Mouse (Mus musculus) lung, embryonic 15.5 days (tissue): ENCODE measurements around the gene Tmem129. TPM values are rescaled to one million over a fixed set of nuclear protein-coding genes. Genes with fewer than 3 reads are reported as not detected.

Experiments used
- ATAC-seq: fragments of 200-750 bp; cut with Nextera tagmentation; 2 replicates; pipeline ENCODE4 v1.8.0; 2017; ENCODE audit warnings: moderate number of reproducible peaks, borderline replicate concordance; ENCODE audit not compliant: low FRiP score, low TSS enrichment; ENCODE audit errors: extremely low read depth
- H3K27ac ChIP-seq: fragments of 300-500 bp; sonication (generic); 2 replicates; pipeline ENCODE4 v1.5.1; 2015; ENCODE audit warnings: moderate library complexity, mild to moderate bottlenecking, inconsistent platforms
- H3K27me3 ChIP-seq: fragments of 300-500 bp; sonication (generic); 2 replicates; pipeline ENCODE4 v1.6.1; 2015; ENCODE audit warnings: inconsistent platforms
- H3K36me3 ChIP-seq: fragments of 300-500 bp; sonication (generic); 2 replicates; pipeline ENCODE4 v1.6.1; 2015; ENCODE audit warnings: inconsistent platforms
- H3K4me1 ChIP-seq: fragments of 300-500 bp; sonication (generic); 2 replicates; pipeline ENCODE4 v1.6.1; 2015; ENCODE audit warnings: inconsistent platforms
- H3K4me2 ChIP-seq: fragments of 300-500 bp; sonication (generic); 2 replicates; pipeline ENCODE4 v1.6.1; 2015; ENCODE audit warnings: inconsistent platforms, mild to moderate bottlenecking, moderate library complexity
- H3K4me3 ChIP-seq: fragments of 300-500 bp; sonication (generic); 2 replicates; pipeline ENCODE4 v1.5.1; 2015; ENCODE audit warnings: mild to moderate bottlenecking, inconsistent platforms
- H3K9ac ChIP-seq: fragments of 300-500 bp; sonication (generic); 2 replicates; pipeline ENCODE4 v1.6.1; 2015; ENCODE audit warnings: inconsistent platforms
- H3K9me3 ChIP-seq: fragments of 300-500 bp; sonication (generic); 2 replicates; pipeline ENCODE4 v1.6.1; 2016; ENCODE audit warnings: inconsistent platforms
- WGBS: fragments of 180-500 bp; shearing (Covaris S2); methylation state at CpG from one replicate; pipeline ENCODE4 v1.1.7; 2015; 5-methylcytosine and 5-hydroxymethylcytosine counted together
- polyA plus RNA-seq: library from polyadenylated mRNA; unstranded; fragments of >200 nt; fragmentation: Nextera tagmentation; extraction: Ambion mirVana; gene quantifications from 2 replicates; pipeline ENCODE4 v1.2.1, GENCODE M21; 2015

Tmem129 gene
- polyA plus RNA-seq, 1 experiment from 2014 or later: 39.7 TPM

GRCm38 (mm10) chr5:33630615-33631014 is 27.6 kb downstream of the Tmem129 start:
- WGBS: 54% methylated on average over 4 of the region's 4 CpGs
- no peak for ATAC-seq
- no peak overlapping the region; the same call in 1 of the 2 replicates for H3K9ac ChIP-seq
- no peaks in the 10 kb centered on the region for H3K36me3 ChIP-seq
- peak overlapping the region; percentile 86 for H3K4me2 ChIP-seq
- H3K4me3 ChIP-seq: peak overlapping the region; percentile 92
- H3K27me3 ChIP-seq: no peaks in the 10 kb centered on the region
- peaks cover 15% of the 10 kb centered on the region for H3K4me1 ChIP-seq
- no peak overlapping the region; the same call in 1 of the 2 replicates for H3K27ac ChIP-seq
- no peaks in the 10 kb centered on the region for H3K9me3 ChIP-seq

- Histone ChIP-seq H3K9me3 (no peaks in the 10 kb centered on the region), H3K4me3 (peak overlapping the region; percentile 92), H3K4me1 (peaks cover 15% of the 10 kb centered on the region), H3K27ac (peak overlapping the region; percentile 26), H3K27me3 (no peaks in the 10 kb centered on the region), H3K9ac (peak overlapping the region; percentile 41), H3K4me2 (peak overlapping the region; percentile 86), H3K36me3 (no peaks in the 10 kb centered on the region)
- WGBS: 2% methylated on average over 9 of the region's 9 CpGs
- ATAC-seq: peak; percentile 33; the same call in 1 of the 2 replicates
Observed at GRCm38 (mm10) chr5:33630061-33630460, 28.2 kb downstream of the Tmem129 start.

- H3K4me3 ChIP-seq: peak within 1 kb of the TSS; percentile 92
- H3K27ac ChIP-seq: peak within 1 kb of the TSS; percentile 93
- WGBS: under 1% methylated on average over 98 of the region's 99 CpGs
- H3K4me2 ChIP-seq: peak within 1 kb of the TSS; percentile 86
- peak; percentile 97 for ATAC-seq
- H3K9me3 ChIP-seq: no peaks in the 10 kb centered on the region
- peak within 1 kb of the TSS; percentile 86 for H3K9ac ChIP-seq
- no peaks in the 10 kb centered on the region for H3K36me3 ChIP-seq
- H3K27me3 ChIP-seq: no peaks in the 10 kb centered on the region
- H3K4me1 ChIP-seq: peaks cover 15% of the 10 kb centered on the region
Observed at GRCm38 (mm10) chr5:33629301-33629987, 28.8 kb downstream of the Tmem129 start, which contains the start of the genes Fam53a and Gm9903. TSS of gene Fam53a (minus strand) at chr5:33629635. TSS of gene Gm9903 (plus strand) at chr5:33629925.

- peak overlapping the region; percentile 92 for H3K4me3 ChIP-seq
- no peaks in the 10 kb centered on the region for H3K27me3 ChIP-seq
- no peaks in the 10 kb centered on the region for H3K36me3 ChIP-seq
- H3K4me1 ChIP-seq: peaks cover 15% of the 10 kb centered on the region
- H3K9ac ChIP-seq: peak overlapping the region; percentile 86
- peak overlapping the region; percentile 93 for H3K27ac ChIP-seq
- no peaks in the 10 kb centered on the region for H3K9me3 ChIP-seq
- under 1% methylated on average over 24 of the region's 24 CpGs for WGBS
- peak overlapping the region; percentile 86 for H3K4me2 ChIP-seq
- ATAC-seq: peak; percentile 31; the same call in 1 of the 2 replicates
Observed at GRCm38 (mm10) chr5:33628820-33629300, 29.4 kb downstream of the Tmem129 start.

GRCm38 (mm10) chr5:33627968-33628367 is 30.2 kb downstream of the Tmem129 start:
- H3K27ac ChIP-seq: no peak overlapping the region
- H3K36me3 ChIP-seq: no peaks in the 10 kb centered on the region
- H3K9ac ChIP-seq: no peak overlapping the region; the same call in 1 of the 2 replicates
- H3K4me3 ChIP-seq: peak overlapping the region; percentile 92
- 17% methylated on average over 4 of the region's 4 CpGs for WGBS
- no peaks in the 10 kb centered on the region for H3K9me3 ChIP-seq
- H3K4me1 ChIP-seq: peaks cover 15% of the 10 kb centered on the region
- peak overlapping the region; percentile 86 for H3K4me2 ChIP-seq
- no peaks in the 10 kb centered on the region for H3K27me3 ChIP-seq
- no peak for ATAC-seq

GRCm38 (mm10) chr5:33623766-33624165 is 34.5 kb downstream of the Tmem129 start:
- H3K9me3 ChIP-seq: no peaks in the 10 kb centered on the region
- no peaks in the 10 kb centered on the region for H3K27me3 ChIP-seq
- H3K4me1 ChIP-seq: peaks cover 8% of the 10 kb centered on the region; the same call in 1 of the 2 replicates
- WGBS: 75% methylated on average over 3 of the region's 3 CpGs
- ATAC-seq: no peak
- H3K4me3 ChIP-seq: no peak overlapping the region
- H3K27ac ChIP-seq: no peak overlapping the region
- no peak overlapping the region for H3K9ac ChIP-seq
- no peaks in the 10 kb centered on the region for H3K36me3 ChIP-seq
- H3K4me2 ChIP-seq: no peak overlapping the region

GRCm38 (mm10) chr5:33622671-33623070 is 35.5 kb downstream of the Tmem129 start:
- 86% methylated on average over 2 of the region's 2 CpGs for WGBS
- Histone ChIP-seq H3K9ac (no peak overlapping the region), H3K27me3 (no peaks in the 10 kb centered on the region), H3K27ac (no peak overlapping the region), H3K4me3 (no peak overlapping the region), H3K36me3 (no peaks in the 10 kb centered on the region), H3K4me1 (peaks cover under 1% of the 10 kb centered on the region; the same call in 1 of the 2 replicates), H3K4me2 (no peak overlapping the region), H3K9me3 (no peaks in the 10 kb centered on the region)
- ATAC-seq: no peak

- no peak overlapping the region for H3K27ac ChIP-seq
- H3K4me2 ChIP-seq: no peak overlapping the region
- WGBS: 73% methylated on average over 6 of the region's 6 CpGs
- H3K27me3 ChIP-seq: no peaks in the 10 kb centered on the region
- H3K9me3 ChIP-seq: no peaks in the 10 kb centered on the region
- no peaks in the 10 kb centered on the region; the same call in none of the 2 replicates for H3K36me3 ChIP-seq
- no peak for ATAC-seq
- no peak overlapping the region for H3K4me3 ChIP-seq
- no peak overlapping the region for H3K9ac ChIP-seq
- no peaks in the 10 kb centered on the region for H3K4me1 ChIP-seq
Observed at GRCm38 (mm10) chr5:33614391-33614790, 43.8 kb downstream of the Tmem129 start.

- Histone ChIP-seq H3K27me3 (no peaks in the 10 kb centered on the region), H3K9ac (no peak overlapping the region), H3K4me1 (no peaks in the 10 kb centered on the region), H3K4me3 (no peak overlapping the region), H3K4me2 (no peak overlapping the region), H3K27ac (no peak overlapping the region), H3K36me3 (peaks cover 8% of the 10 kb centered on the region), H3K9me3 (no peaks in the 10 kb centered on the region)
- 76% methylated on average over 1 of the region's 1 CpGs for WGBS
- no peak for ATAC-seq
Observed at GRCm38 (mm10) chr5:33611795-33612194, 46.4 kb downstream of the Tmem129 start.

GRCm38 (mm10) chr5:33609226-33609625 is 49.0 kb downstream of the Tmem129 start:
- ATAC-seq: no peak
- Histone ChIP-seq H3K36me3 (peaks cover 8% of the 10 kb centered on the region), H3K4me3 (no peak overlapping the region), H3K4me2 (no peak overlapping the region), H3K9ac (no peak overlapping the region), H3K27me3 (no peaks in the 10 kb centered on the region), H3K27ac (no peak overlapping the region), H3K9me3 (no peaks in the 10 kb centered on the region), H3K4me1 (no peaks in the 10 kb centered on the region)
- 88% methylated on average over 1 of the region's 1 CpGs for WGBS

- no peak for ATAC-seq
- no peak overlapping the region for H3K4me3 ChIP-seq
- H3K4me2 ChIP-seq: no peak overlapping the region
- H3K9ac ChIP-seq: no peak overlapping the region
- peaks cover 8% of the 10 kb centered on the region for H3K36me3 ChIP-seq
- H3K27ac ChIP-seq: no peak overlapping the region
- H3K9me3 ChIP-seq: no peaks in the 10 kb centered on the region
- 94% methylated on average over 15 of the region's 15 CpGs for WGBS
- no peaks in the 10 kb centered on the region for H3K27me3 ChIP-seq
- H3K4me1 ChIP-seq: no peaks in the 10 kb centered on the region
Observed at GRCm38 (mm10) chr5:33607434-33607833, 50.8 kb downstream of the Tmem129 start.

- H3K4me1 ChIP-seq: no peaks in the 10 kb centered on the region
- H3K27ac ChIP-seq: no peak overlapping the region
- 73% methylated on average over 7 of the region's 7 CpGs for WGBS
- no peak for ATAC-seq
- H3K9me3 ChIP-seq: no peaks in the 10 kb centered on the region
- H3K27me3 ChIP-seq: no peaks in the 10 kb centered on the region
- no peak overlapping the region for H3K9ac ChIP-seq
- H3K4me3 ChIP-seq: no peak overlapping the region
- no peak overlapping the region for H3K4me2 ChIP-seq
- H3K36me3 ChIP-seq: peaks cover 8% of the 10 kb centered on the region
Observed at GRCm38 (mm10) chr5:33606631-33607030, 51.6 kb downstream of the Tmem129 start.
